Mouse (Mus musculus): ENCODE results near the gene Zdhhc17. TPM values are rescaled to one million over a fixed set of nuclear protein-coding genes. Genes with fewer than 3 reads are reported as not detected.

Zdhhc17 gene
- polyA plus RNA-seq, 1 experiment from 2014 or later, result 45.1 TPM

DNA sequence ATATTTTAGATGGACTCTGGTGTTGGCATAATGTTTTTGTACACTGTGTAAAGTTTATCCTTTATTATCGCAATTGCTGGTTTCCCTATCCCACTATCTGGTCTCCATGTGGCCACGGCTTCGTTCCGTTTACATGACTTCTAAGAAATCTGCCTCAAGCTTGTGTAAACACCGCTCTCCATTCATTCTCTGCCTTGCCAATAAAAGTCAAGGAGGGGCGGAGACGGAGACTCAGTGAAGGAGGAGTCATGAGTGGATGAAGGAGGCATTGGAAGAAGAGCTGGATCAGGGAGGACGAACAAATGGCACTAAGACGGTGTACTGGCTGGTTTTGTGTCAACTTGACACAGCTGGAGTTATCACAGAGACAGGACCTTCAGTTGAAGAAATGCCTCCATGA lies 37.9 kb downstream of the Zdhhc17 start:
- H3K4me3 ChIP-seq, result no peak overlapping the region
- no peaks in the 10 kb centered on the region for H3K27me3 ChIP-seq
- no peak overlapping the region for H3K9ac ChIP-seq
- no peak overlapping the region for H3K27ac ChIP-seq
- H3K36me3 ChIP-seq, result peaks cover 31% of the 10 kb centered on the region
- no peaks in the 10 kb centered on the region for H3K9me3 ChIP-seq (replicated peaks)
- ATAC-seq (ENCODE audit: low FRiP score), result no peak
- H3K4me1 ChIP-seq, result no peaks in the 10 kb centered on the region
- WGBS, result 86% methylated on average over 9 of the region's 9 CpGs
- H3K4me2 ChIP-seq (replicated peaks), result no peak overlapping the region

DNA sequence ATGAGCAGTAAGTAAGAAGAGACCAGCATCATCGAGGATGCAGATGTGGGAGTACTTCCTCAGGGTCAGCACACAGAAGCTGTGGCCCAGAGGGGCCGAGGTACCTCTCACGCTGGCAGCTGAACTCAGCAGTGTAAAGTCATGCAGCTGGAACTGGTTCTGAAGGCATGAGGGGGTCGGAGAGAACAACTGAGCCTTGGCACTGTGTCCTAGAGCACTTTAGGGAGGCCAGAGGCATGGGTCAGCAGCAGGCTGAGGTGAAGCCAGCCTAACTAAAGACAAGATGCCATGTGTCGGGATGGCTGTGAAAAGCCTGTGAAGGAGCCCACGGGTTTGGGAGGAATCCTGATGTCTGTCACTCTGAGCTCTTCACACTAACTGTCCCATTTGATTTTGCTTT lies 38.5 kb downstream of the Zdhhc17 start:
- Histone ChIP-seq H3K9ac (no peak overlapping the region), H3K4me3 (no peak overlapping the region), H3K9me3 (replicated peaks) (no peaks in the 10 kb centered on the region), H3K36me3 (peaks cover 32% of the 10 kb centered on the region), H3K27me3 (no peaks in the 10 kb centered on the region), H3K4me1 (no peaks in the 10 kb centered on the region), H3K27ac (no peak overlapping the region), H3K4me2 (replicated peaks) (no peak overlapping the region)
- ATAC-seq (ENCODE audit: low FRiP score), result no peak
- WGBS, result 90% methylated on average over 6 of the region's 6 CpGs

DNA sequence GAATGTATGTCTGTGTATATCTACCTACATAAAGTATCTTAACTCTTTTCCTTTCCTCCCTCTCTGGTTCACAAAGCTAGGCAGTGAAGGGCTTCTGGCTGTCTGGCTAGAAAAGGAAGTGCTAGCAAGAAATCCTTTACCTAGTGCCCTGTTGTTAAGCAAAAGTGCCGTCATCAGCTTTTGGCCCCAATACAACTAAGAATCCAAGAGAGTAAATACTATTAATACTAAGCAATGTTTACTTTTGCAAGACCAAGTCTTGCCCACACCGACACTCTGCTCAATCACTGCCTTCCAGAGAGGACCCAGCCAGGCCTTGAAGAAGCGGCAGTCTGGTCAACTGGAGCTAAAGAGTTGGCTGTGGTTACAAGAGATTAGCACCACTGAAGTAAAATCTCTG lies 38.9 kb downstream of the Zdhhc17 start:
- H3K27me3 ChIP-seq, result no peaks in the 10 kb centered on the region
- H3K9ac ChIP-seq, result no peak overlapping the region
- no peaks in the 10 kb centered on the region for H3K4me1 ChIP-seq
- 93% methylated on average over 3 of the region's 3 CpGs for WGBS
- H3K9me3 ChIP-seq (replicated peaks), result no peaks in the 10 kb centered on the region
- no peak for ATAC-seq (ENCODE audit: low FRiP score)
- no peak overlapping the region for H3K4me3 ChIP-seq
- H3K36me3 ChIP-seq, result peaks cover 32% of the 10 kb centered on the region
- no peak overlapping the region for H3K4me2 ChIP-seq (replicated peaks)
- no peak overlapping the region for H3K27ac ChIP-seq

DNA sequence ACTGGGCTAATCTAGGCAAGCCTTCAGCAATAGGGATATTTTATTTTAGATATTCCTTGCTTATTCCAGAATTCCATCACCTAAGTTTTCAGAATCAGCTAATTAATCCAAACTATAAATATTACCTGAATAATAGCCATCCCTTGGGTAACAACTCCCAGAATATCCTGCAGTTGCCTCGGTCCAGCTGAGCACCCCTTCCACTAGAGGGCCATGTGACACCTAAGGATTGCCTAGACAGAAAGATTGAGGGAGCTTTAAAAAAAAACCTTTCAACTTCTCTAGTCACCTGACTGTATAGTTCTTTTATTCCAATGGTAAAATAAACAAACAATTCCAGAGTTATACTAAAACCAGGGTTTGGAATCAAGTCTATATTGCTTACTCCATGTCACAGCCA lies 47.8 kb downstream of the Zdhhc17 start:
- Histone ChIP-seq H3K9ac (no peak overlapping the region), H3K4me3 (no peak overlapping the region), H3K27ac (no peak overlapping the region), H3K36me3 (peaks cover 28% of the 10 kb centered on the region), H3K4me1 (no peaks in the 10 kb centered on the region), H3K27me3 (no peaks in the 10 kb centered on the region), H3K4me2 (replicated peaks) (no peak overlapping the region), H3K9me3 (replicated peaks) (no peaks in the 10 kb centered on the region)
- 36% methylated on average over 1 of the region's 1 CpGs for WGBS
- no peak for ATAC-seq (ENCODE audit: low FRiP score)

DNA sequence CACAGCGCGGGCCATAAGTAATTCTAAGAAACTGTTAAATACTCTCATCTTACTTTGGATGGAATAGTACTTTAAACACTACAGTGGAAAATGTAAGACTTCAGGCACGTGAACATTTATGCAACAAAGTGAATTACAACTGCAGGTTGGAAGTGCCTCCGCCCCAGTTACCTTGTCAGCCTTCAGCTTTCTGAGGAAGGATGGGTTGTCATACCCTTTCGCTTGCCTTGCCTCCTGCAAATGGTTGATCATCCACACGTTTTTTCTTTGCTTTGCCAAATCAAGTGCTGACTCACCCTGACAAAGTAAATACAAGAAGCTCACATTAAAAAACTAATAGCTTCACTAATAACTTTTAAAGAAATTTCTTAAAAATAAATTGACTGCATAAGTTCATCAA lies 49.1 kb downstream of the Zdhhc17 start:
- H3K4me2 ChIP-seq (replicated peaks), result no peak overlapping the region
- no peak overlapping the region for H3K27ac ChIP-seq
- no peaks in the 10 kb centered on the region for H3K27me3 ChIP-seq
- no peaks in the 10 kb centered on the region for H3K4me1 ChIP-seq
- 95% methylated on average over 6 of the region's 6 CpGs for WGBS
- no peak overlapping the region for H3K4me3 ChIP-seq
- no peak overlapping the region for H3K9ac ChIP-seq
- no peaks in the 10 kb centered on the region for H3K9me3 ChIP-seq (replicated peaks)
- ATAC-seq (ENCODE audit: low FRiP score), result no peak
- H3K36me3 ChIP-seq, result peaks cover 28% of the 10 kb centered on the region

DNA sequence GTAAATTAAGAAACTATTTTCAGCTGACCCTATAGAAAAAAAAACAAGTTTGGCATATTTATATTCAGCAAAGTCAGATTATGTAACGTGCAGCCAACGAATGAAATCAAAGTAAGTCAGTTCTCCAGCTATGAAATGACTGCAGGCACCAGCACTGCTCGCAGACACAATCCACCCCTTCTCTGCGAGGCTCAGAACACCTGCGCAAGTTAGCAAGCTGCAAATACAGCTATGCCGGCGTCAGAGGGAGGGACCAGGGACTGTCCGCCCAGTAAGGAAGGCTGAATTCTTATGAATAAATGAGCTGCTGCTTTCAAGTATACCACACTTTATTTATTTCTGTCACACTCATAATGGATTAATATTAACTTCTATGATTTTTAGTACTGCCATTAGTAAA lies 50.2 kb downstream of the Zdhhc17 start:
- no peak for ATAC-seq (ENCODE audit: low FRiP score)
- H3K27me3 ChIP-seq, result no peaks in the 10 kb centered on the region
- peaks cover 35% of the 10 kb centered on the region for H3K36me3 ChIP-seq
- no peaks in the 10 kb centered on the region for H3K4me1 ChIP-seq
- no peaks in the 10 kb centered on the region for H3K9me3 ChIP-seq (replicated peaks)
- H3K4me3 ChIP-seq, result no peak overlapping the region
- no peak overlapping the region for H3K4me2 ChIP-seq (replicated peaks)
- H3K9ac ChIP-seq, result no peak overlapping the region
- WGBS, result 93% methylated on average over 8 of the region's 8 CpGs
- H3K27ac ChIP-seq, result no peak overlapping the region

DNA sequence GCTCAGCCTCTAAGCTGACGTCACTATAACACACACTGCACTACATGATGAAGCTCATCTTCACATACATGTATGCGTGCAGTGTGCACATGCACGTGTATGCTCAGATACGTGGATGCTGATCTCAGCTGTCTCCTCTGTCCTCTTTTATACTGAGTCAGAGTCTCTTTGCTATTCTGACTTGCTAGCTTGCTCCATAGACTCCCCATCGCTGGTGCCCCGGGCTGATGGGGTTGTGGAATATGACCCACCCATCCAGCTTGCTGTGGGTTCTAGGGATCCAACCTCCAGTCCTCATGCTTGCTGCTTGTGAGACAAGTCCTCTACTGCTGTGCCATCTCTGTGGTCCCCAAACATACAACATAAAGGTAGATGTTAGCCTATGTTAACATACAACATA lies 51.1 kb downstream of the Zdhhc17 start:
- no peaks in the 10 kb centered on the region for H3K27me3 ChIP-seq

DNA sequence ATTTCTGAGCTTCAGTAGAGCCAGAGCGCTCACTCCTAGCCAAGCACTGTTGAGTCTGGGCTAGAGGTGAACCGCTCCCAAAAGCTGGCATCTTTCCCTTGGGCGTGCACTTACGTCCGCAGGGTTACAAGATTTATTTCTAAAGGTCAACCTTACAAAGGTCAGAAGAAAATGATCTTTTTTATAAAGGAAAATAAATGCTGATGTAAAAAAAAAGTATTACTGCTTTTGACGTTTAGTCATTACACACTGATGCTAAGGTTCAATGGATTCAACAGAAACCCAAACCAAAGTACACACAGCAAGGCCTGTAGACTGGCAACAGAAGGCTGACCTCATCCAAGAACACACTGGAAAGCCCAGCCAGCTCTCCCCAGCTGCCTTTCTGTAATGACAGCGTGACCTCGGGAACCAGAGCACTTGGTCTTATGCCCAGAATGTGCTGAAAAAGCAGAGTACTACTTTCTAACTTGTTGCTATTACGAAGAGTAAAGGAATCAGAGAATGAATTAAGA lies 56.9 kb downstream of the Zdhhc17 start:
- no peak for ATAC-seq (ENCODE audit: low FRiP score)

More for the DNA sequence above, 51.1 kb downstream of the Zdhhc17 start:
- Histone ChIP-seq H3K9me3 (replicated peaks) (no peaks in the 10 kb centered on the region), H3K4me1 (no peaks in the 10 kb centered on the region), H3K4me3 (no peak overlapping the region), H3K4me2 (replicated peaks) (no peak overlapping the region), H3K9ac (no peak overlapping the region), H3K36me3 (peaks cover 35% of the 10 kb centered on the region), H3K27ac (no peak overlapping the region)
- no peak for ATAC-seq (ENCODE audit: low FRiP score)
- WGBS, result 93% methylated on average over 6 of the region's 6 CpGs

DNA sequence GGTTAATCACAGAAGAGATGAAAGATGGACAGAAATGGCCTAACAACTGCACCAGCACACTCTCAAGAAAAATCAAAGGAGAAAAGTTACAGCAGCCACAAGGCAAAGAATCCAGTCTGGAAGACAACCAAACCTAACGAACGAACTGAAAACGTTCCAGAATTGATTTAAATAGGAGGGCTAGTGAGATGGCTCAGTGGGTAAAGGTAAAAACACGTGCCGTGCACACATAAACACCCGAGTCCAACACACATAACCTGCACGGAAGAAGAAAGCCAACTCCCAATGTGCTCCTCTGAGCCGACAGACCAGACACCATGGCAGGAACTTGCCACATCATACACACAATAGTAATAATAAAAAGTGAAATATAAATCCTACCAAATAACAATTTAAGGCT lies 57.7 kb downstream of the Zdhhc17 start:
- 86% methylated on average over 8 of the region's 8 CpGs for WGBS
- no peak for ATAC-seq (ENCODE audit: low FRiP score)
- Histone ChIP-seq H3K27ac (no peak overlapping the region), H3K4me1 (no peaks in the 10 kb centered on the region), H3K4me2 (replicated peaks) (no peak overlapping the region), H3K27me3 (no peaks in the 10 kb centered on the region), H3K4me3 (no peak overlapping the region), H3K9me3 (replicated peaks) (no peaks in the 10 kb centered on the region), H3K9ac (no peak overlapping the region), H3K36me3 (peaks cover 32% of the 10 kb centered on the region)

More for the DNA sequence above, 56.9 kb downstream of the Zdhhc17 start:
- no peak overlapping the region for H3K9ac ChIP-seq
- H3K4me1 ChIP-seq, result no peaks in the 10 kb centered on the region
- H3K27ac ChIP-seq, result no peak overlapping the region
- H3K9me3 ChIP-seq (replicated peaks), result no peaks in the 10 kb centered on the region
- 81% methylated on average over 9 of the region's 9 CpGs for WGBS
- no peak overlapping the region for H3K4me2 ChIP-seq (replicated peaks)
- no peaks in the 10 kb centered on the region for H3K27me3 ChIP-seq
- no peak overlapping the region for H3K4me3 ChIP-seq
- peaks cover 29% of the 10 kb centered on the region for H3K36me3 ChIP-seq

DNA sequence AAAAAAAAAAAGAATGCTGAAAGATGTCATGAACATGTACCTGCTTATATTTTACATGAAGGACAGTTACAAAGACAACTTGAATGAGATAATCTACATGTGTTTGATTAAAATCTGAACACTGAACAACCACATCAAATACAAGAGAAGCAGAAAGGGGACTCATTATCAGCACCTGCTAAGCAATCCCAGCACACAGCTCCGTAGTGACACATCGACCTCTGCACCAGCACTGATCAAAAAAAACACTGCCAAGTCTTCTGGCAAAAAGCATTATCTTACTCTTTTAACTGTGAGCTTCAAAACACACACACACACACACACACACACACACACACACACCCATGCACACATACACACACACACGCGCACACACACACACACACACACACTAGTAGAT lies 58.2 kb downstream of the Zdhhc17 start:
- Histone ChIP-seq H3K27ac (no peak overlapping the region), H3K9me3 (replicated peaks) (no peaks in the 10 kb centered on the region), H3K4me2 (replicated peaks) (no peak overlapping the region), H3K4me3 (no peak overlapping the region), H3K4me1 (no peaks in the 10 kb centered on the region), H3K27me3 (no peaks in the 10 kb centered on the region), H3K9ac (no peak overlapping the region), H3K36me3 (peaks cover 29% of the 10 kb centered on the region)
- no peak for ATAC-seq (ENCODE audit: low FRiP score)
- WGBS, result 87% methylated on average over 4 of the region's 4 CpGs

DNA sequence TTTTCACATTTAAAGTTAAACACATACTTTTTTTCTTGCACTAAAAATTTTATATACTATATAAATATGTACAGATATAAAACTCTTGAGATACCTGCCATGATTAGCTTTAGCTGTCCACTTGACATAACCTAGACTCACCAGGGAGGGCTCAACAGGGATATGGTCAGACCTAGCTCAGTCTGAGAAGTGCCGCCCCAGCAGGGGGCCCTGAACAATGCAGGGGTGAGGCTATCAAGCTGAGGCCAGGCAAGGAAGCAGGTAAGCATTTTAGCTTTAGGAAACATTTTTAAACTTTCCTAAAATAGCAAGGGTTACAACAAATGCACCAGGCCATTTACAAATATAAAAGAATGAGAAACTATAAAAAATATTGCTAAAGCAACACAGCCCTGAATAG lies 58.8 kb downstream of the Zdhhc17 start:
- Histone ChIP-seq H3K27ac (no peak overlapping the region), H3K4me1 (no peaks in the 10 kb centered on the region), H3K36me3 (peaks cover 29% of the 10 kb centered on the region), H3K9me3 (replicated peaks) (no peaks in the 10 kb centered on the region), H3K4me2 (replicated peaks) (no peak overlapping the region), H3K4me3 (no peak overlapping the region), H3K9ac (no peak overlapping the region), H3K27me3 (no peaks in the 10 kb centered on the region)
- WGBS, result 90% methylated on average over 1 of the region's 1 CpGs
- ATAC-seq (ENCODE audit: low FRiP score), result no peak

DNA sequence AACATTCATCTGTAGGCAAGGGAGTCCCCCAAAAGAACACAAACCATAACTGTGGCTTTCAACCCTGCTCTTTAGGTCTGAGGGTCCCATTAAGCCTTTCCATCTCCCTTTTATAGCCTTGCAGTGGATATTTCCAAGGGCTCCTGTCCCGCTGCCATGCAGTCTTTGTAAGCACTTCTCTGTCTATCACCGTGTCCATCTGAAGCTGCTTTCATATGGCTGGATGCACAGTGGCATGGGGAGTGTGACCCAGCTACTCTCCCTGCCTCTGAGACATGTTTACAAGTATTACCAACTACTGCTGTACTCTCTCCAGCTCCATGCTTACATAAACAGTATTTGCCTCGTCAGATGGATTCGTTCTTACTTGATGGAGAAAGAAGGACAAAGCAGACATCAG lies 62.4 kb downstream of the Zdhhc17 start:
- Histone ChIP-seq H3K9me3 (replicated peaks) (no peaks in the 10 kb centered on the region), H3K36me3 (peaks cover 29% of the 10 kb centered on the region)
- WGBS, result 90% methylated on average over 4 of the region's 4 CpGs

DNA sequence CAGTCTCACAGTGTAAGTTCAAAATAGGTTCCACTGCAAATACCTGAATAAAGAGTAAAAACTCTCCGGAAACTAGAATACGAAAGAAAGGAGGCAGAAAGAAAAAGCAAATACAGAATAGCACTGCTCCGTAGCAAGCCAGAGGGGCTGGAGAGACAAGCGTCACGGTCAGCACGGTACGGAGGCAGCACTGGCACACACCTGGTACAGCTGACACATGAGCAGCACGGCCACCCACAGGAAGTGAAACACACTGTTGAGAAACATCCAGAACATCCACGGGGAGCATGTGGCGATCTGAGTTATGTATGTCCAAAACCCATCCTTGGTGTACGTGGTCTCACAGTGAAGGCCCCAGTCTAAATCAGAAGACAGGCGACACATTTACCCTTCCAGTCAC lies 64.0 kb downstream of the Zdhhc17 start:
- Histone ChIP-seq H3K36me3 (peaks cover 35% of the 10 kb centered on the region), H3K9me3 (replicated peaks) (no peaks in the 10 kb centered on the region), H3K9ac (no peak overlapping the region), H3K27me3 (no peaks in the 10 kb centered on the region), H3K4me2 (replicated peaks) (no peak overlapping the region), H3K4me1 (no peaks in the 10 kb centered on the region), H3K27ac (no peak overlapping the region), H3K4me3 (no peak overlapping the region)
- no peak for ATAC-seq (ENCODE audit: low FRiP score)
- 85% methylated on average over 12 of the region's 12 CpGs for WGBS

More for the DNA sequence above, 62.4 kb downstream of the Zdhhc17 start:
- Histone ChIP-seq H3K9ac (no peak overlapping the region), H3K27ac (no peak overlapping the region), H3K4me3 (no peak overlapping the region), H3K4me1 (no peaks in the 10 kb centered on the region), H3K27me3 (no peaks in the 10 kb centered on the region), H3K4me2 (replicated peaks) (no peak overlapping the region)
- ATAC-seq (ENCODE audit: low FRiP score), result no peak
